Mouse (Mus musculus) liver, adult 10 weeks (tissue): Measurements from ENCODE around the gene Svbp. TPM values are rescaled to one million over a fixed set of nuclear protein-coding genes. Genes with fewer than 3 reads are reported as not detected.

ENCODE experiments used
- polyA plus RNA-seq: library from polyadenylated mRNA; stranded (reverse); fragments of 350-450 nt; fragmentation: Illumina TruSeq; extraction: RNeasy Lipid Tissue Mini Kit (QIAGEN cat#74804); gene quantifications from one replicate; pipeline ENCODE4 v1.2.3, GENCODE M21; 2014; ENCODE audit warnings: low read depth, low replicate concordance

Gene Svbp
- polyA plus RNA-seq, result 5.9 TPM

DNA sequence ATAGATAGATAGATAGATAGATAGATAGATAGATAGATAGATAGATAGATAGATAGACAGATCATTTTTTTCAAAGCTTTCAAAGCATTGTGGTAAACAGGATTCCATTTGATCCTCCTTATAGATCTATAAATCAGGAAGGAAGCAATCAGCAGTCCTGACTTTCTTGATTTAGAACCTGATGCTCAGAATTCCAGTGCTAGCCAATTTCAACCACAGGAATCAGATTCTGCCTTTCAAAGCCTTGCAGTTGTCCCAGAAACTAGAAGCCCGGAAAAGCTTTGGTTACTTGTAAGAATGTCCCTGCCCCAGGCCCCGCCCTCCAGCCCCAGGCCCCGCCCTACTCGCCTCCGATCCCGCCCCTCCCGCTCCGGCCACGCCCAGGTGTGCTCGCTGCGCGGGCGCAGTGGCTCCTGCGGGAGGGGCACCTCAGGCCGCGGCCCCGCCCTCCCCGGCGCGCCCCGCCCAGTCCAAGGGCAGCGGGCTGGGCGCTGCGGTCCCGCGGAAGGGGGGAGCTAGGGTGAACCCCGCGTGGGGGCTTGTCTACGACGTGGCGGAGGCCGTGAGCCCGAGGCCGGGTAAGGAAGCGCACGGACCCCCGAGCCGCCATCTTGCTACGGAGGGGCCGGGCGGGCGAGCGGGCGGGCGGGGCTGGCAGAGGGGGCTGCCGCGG lies at the start of gene Svbp:
Gene Svbp (plus strand): TSS at position 398 of the 673 bp plus-strand sequence.

DNA sequence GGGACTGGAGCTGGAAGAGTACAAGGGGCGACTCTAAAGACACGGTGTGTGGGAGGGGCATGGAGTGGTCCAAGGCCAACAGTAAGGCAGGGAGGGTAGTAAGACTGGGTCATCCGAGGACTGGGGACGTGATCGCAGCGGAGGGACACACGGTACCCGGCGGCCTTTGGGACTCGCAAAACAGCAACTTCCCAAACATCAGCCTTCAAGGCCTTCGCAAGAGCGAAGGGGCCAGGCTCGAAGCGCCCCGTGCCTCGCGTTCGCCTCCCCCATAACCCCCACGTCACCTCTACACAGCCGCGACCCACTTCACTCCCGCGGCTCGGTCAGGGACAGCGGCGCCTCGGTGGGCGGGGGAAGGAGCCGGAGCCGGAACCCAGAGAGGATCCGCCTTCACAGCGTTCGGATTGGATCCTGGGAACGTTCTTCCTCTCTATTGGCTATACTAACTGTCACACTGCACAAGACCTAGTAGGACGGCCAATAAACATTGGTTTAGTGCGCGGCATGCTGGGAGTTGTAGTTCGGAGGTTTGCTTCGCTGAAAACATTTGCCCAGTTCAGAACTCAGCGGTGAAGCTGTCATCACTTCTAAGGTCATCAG lies 21.2 kb upstream of the Svbp start, which contains the start of gene Zfp691:
Gene Zfp691 (minus strand): TSS at position 345 of the 603 bp plus-strand sequence.

DNA sequence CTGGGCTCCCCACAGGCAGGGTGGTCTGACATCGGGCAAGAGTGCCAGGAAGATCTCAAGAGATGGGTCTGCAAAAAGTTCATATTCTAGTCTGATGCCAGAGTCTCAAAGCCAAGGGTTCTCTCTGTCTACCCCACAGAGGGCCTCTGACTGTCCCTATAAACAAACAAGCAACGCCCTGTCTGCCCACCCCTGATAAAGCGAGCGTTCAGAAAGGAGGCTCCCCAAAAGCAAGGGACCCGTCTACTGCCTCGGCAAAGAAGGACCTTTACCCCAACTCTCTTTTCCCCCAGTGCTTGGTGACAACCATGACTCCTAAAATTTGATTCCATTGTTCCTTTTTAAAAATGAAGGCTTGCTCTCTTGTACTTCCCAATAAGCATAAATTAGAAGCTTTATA lies 5.2 kb upstream of the Svbp start, which contains the start of gene Ermap:
Gene Ermap (minus strand): TSS at position 148 of the 400 bp plus-strand sequence.

DNA sequence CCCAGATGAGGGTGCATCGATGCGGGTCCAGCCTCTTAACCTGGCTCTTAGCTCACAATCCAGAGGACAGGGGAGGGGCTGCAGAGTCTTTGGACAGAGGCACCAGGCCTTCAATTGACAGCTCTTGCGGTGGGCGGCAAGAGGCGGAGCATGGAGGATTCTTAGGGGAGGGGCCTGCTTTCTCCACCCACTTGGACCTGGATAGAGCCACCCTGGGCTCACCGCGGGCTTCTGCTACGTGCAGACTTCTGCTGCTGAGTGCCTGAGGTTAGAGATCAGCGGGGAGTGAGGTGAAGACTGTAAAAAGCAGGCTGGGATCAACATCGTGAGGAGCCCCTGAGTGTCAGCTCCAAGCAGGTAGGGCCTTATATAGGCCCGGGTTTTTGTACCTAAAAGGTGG lies 23.1 kb downstream of the Svbp start, which contains the start of gene Tmem269:
Gene Tmem269 (minus strand): TSS at position 49 of the 400 bp plus-strand sequence.

DNA sequence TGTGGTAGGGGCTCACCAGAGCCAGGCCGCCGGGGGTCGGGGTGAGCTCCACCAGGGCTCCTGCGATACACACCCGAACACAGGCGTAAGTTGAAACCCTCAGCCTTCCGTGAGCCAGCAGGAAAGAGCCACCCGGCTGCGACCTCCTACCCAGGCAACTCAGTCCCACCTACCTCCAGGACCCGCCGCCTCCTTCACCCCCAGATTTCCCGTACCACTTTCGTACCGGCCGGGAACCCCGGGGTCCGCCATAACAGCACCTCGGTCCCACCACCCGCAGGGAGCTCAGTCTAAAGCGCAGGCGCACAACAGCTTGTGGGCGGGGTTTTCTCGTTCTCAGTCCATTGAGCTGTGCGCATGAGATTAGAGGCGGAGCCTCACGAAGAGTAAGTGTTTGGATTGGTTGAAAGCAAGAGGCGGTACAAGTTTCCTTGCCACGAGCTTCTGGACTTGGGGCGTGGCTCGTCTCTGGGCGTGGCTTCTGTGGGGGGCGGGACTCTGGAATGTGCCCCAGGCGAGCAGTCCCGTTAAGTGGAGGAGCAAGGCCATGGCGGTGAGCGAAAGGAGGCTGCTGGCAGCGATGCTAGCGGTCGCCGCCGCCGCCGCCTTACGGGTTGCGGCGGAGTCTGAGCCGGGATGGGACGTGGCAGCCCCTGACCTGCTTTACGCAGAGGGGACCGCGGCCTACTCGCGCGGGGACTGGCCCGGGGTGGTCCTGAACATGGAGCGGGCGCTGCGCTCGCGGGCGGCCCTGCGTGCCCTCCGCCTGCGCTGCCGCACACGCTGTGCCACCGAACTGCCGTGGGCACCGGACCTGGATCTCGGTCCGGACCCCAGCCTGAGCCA lies 37.5 kb downstream of the Svbp start, which contains the start of the genes AU022252 and P3h1:
Gene AU022252 (minus strand): TSS at position 303 of the 846 bp plus-strand sequence.
Gene P3h1 (plus strand): TSS at position 506 of the 846 bp plus-strand sequence.

Other genes starting within 250 kb of the Svbp start
- gene Lao1, start 233.7 kb upstream of the Svbp start, polyA plus RNA-seq, result not detected
- 1.4 TPM for gene Slc2a1, start 86.6 kb upstream of the Svbp start, polyA plus RNA-seq
- 1.4 TPM for gene Zfp691, start 21.1 kb upstream of the Svbp start, polyA plus RNA-seq
- not detected for gene Ermap, start 5.3 kb upstream of the Svbp start, polyA plus RNA-seq
- 0.26 TPM for gene Tmem269, start 22.9 kb downstream of the Svbp start, polyA plus RNA-seq
- gene AU022252, start 37.4 kb downstream of the Svbp start, polyA plus RNA-seq, result 20.6 TPM
- 5.8 TPM for gene P3h1, start 37.6 kb downstream of the Svbp start, polyA plus RNA-seq
- gene Cldn19, start 60.1 kb downstream of the Svbp start, polyA plus RNA-seq, result not detected
- 189 TPM for gene Ybx1, start 99.3 kb downstream of the Svbp start, polyA plus RNA-seq
- 13.6 TPM for gene Ppih, start 125.2 kb downstream of the Svbp start, polyA plus RNA-seq
- gene Ccdc30, start 220.2 kb downstream of the Svbp start, polyA plus RNA-seq, result 6.3 TPM
- 30.9 TPM for gene Ppcs, start 227.1 kb downstream of the Svbp start, polyA plus RNA-seq
- 0.40 TPM for gene Zmynd12, start 227.5 kb downstream of the Svbp start, polyA plus RNA-seq